Mouse (Mus musculus): ENCODE results near the gene Entr1. TPM values are rescaled to one million over a fixed set of nuclear protein-coding genes. Genes with fewer than 3 reads are reported as not detected.

Gene Entr1
- polyA plus RNA-seq, 1 experiment, result 30.9 TPM

DNA sequence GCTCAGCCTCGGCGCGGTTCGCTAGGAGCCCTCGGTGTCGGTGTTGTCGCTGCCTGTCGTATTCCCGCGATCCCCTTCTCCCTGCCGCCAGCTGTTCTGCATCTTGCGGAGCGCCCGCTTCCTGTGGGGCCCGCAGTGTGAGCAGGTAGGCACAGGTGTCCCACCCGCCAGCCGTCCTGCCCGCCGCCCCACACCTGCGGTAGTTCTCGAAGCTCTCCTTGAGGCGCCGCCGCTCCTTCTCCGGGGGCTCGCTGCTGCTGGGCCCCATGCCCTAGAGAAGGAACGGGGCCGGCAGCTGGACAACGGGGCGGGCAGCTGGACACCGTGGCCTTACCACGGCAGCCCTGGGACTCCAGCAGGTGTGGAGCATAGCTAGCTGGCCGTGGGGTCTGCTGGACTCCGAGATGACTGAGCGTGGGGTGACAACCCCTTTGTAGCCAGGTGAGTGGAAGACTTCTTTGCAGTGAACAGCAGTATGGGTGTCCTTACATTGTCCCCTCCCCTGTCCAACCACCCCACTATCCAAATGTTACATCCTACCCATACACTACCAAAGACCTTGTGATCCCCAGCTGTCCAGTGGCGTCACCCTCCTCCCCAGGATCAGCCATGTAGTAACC, 36.7 kb downstream of the Entr1 start:
- H3K27me3 ChIP-seq (replicated peaks), result peaks cover 13% of the 10 kb centered on the region
- H3K4me1 ChIP-seq, result peaks cover 83% of the 10 kb centered on the region
- TF ChIP-seq FLI1 (IDR thresholded peaks at IDR 0.05; ENCODE audit: low read length), result no peak
- no peak for TF ChIP-seq GATA1 (IDR thresholded peaks at IDR 0.05; ENCODE audit: borderline replicate concordance, low read length)
- no peaks in the 10 kb centered on the region for H3K9me3 ChIP-seq
- H3K4me3 ChIP-seq (replicated peaks), result peak overlapping the region; percentile 98
- peaks cover 70% of the 10 kb centered on the region for H3K36me3 ChIP-seq (replicated peaks; ENCODE audit: low read length)

DNA sequence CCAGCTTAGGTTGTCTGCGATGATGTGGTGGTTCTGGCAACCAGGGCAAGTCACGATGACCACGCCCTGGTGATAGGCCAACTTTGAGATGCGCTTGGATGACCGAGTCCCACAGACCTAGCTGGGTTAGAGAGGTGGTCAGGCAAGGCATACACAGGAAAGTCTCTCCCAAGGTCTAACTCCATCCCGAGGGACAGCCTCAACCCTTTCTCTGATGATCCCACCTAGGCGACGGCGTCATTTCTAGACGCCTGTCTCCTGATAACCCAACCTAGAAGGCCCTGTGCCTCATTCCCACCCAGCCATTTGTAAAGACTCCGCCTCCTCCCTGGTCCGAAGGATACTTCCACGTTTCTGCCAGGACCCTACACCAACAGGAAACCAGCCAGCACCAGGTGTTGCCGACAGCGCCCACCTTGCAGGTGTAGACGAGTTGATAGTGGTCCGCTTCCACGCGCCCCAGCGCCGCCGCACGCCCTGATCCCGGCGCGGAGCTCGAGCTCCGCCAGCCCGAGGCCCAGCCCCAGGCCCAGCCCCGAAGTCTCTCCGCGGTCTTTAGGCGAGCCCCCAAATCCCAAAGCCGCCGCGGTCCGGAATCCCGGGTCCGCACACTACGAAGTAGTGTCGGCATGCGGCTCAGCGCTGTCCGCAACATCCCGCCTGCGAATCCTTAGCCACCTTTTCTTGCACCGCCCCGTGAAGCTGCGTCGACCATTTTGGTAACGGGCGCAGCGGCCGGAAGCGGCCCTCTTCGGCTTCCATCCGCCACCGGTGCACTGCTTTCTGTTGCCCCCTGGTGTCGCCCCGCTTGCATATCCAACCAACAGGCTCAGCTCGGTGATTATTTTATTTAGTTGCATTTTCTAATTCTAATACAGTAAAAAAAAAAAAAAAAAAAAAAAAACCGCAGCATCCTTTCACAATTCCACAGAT, 37.5 kb downstream of the Entr1 start, which contains the start of gene Dnlz:
Gene Dnlz, minus strand, starts transcription at position 753 of the 933 bp plus-strand sequence.
- H3K27me3 ChIP-seq (replicated peaks), result peaks cover 13% of the 10 kb centered on the region
- H3K4me1 ChIP-seq, result peaks cover 83% of the 10 kb centered on the region
- TF ChIP-seq GATA1 (IDR thresholded peaks at IDR 0.05; ENCODE audit: borderline replicate concordance, low read length) (no peak), FLI1 (IDR thresholded peaks at IDR 0.05; ENCODE audit: low read length) (no peak)
- no peaks in the 10 kb centered on the region for H3K9me3 ChIP-seq
- H3K4me3 ChIP-seq (replicated peaks), result peak within 1 kb of the TSS; percentile 98
- peaks cover 70% of the 10 kb centered on the region for H3K36me3 ChIP-seq (replicated peaks; ENCODE audit: low read length)

DNA sequence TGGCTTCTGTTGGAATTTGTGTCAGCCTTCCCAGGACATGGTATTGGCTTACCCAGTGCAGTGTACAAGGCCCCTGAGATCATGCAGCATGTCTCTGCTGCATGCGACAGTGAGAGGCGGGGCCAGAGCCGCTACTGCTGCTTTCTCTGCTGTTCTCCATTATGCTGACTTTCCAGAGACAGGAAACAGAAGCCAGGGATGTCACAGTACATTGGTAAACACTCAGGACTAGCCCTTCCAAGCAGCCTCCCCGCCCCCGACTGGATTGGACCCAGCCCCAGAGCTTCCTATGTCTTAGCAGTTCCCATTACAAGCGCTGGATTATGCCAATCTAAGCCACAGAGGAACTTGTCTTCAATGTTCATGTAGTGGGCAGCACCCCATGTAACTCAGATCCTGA, 40.9 kb downstream of the Entr1 start:
- Histone ChIP-seq H3K9me3 (no peaks in the 10 kb centered on the region), H3K27me3 (replicated peaks) (peaks cover 6% of the 10 kb centered on the region), H3K36me3 (replicated peaks; ENCODE audit: low read length) (peaks cover 75% of the 10 kb centered on the region), H3K4me1 (peaks cover 91% of the 10 kb centered on the region), H3K4me3 (replicated peaks) (peak overlapping the region; percentile 64)
- no peak for TF ChIP-seq GATA1 (IDR thresholded peaks at IDR 0.05; ENCODE audit: borderline replicate concordance, low read length)
- TF ChIP-seq FLI1 (IDR thresholded peaks at IDR 0.05; ENCODE audit: low read length), result no peak

DNA sequence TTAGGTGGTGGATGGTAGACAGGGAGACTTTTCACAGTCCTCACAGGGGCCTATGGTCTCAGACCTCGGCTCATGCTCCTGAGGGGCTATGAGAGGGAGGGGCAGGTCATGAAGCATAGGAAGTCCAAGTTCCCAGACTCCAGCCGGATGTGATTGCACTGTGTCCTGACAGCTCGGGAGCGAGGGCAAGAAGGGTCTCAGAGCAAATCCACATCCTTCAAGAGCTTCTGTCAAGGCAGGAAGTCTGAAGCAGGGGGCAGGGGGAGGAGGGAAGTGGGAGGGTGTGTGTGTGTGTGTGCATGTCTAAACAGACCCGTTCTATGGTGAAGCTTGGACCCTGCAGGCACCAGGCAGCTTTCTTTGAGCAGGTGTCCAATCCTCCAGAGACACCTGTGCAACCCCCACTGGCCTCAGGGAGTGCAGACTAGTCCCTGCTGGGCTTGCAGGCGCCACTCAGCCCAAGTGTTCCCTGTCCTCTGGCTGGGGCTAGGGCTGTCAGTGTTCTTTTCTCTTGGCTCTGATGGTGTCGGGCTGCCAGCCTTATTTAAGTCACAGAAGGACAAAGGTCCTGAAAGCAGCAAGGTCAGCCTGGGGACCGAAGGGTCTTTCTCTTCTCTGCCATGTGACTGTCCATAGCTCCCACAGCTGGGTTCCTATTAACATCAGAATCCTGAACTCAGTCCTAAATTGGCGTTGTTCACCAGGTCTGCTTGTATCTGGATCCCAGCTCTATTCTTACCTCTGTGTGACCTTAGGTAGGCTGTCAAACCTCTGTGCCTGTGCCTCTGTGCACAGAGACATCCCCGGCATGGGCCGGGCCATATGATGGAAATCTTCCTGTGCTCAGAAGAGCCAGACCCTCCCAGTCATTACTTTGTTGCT, 46.3 kb downstream of the Entr1 start:
- Histone ChIP-seq H3K27me3 (replicated peaks) (no peaks in the 10 kb centered on the region), H3K4me1 (peaks cover 93% of the 10 kb centered on the region), H3K9me3 (no peaks in the 10 kb centered on the region), H3K36me3 (replicated peaks; ENCODE audit: low read length) (peaks cover 89% of the 10 kb centered on the region), H3K4me3 (replicated peaks) (peak overlapping the region; percentile 90)
- TF ChIP-seq GATA1 (IDR thresholded peaks at IDR 0.05; ENCODE audit: borderline replicate concordance, low read length) (no peak), FLI1 (IDR thresholded peaks at IDR 0.05; ENCODE audit: low read length) (no peak)

DNA sequence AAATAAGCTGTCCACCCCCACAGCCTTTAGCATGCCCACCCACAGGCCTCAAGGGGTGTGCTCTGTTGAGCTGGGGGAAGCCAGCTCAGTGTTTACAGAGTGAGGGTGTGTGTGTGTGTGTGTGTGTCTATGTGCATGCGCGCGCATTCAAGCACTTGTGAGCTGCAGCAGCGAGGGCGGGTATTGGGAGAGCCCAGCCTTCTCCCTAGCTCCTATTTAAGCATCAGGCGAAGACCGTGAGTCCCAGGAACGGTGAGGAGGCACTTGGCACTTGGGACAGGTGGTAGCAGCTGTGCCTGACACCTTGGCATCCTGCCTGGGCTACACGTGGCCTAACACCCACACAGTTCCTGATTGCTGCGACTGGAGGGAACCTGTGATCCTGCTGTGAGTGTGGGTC, 47.1 kb downstream of the Entr1 start:
- no peaks in the 10 kb centered on the region for H3K9me3 ChIP-seq
- H3K4me1 ChIP-seq, result peaks cover 85% of the 10 kb centered on the region
- H3K36me3 ChIP-seq (replicated peaks; ENCODE audit: low read length), result peaks cover 81% of the 10 kb centered on the region
- TF ChIP-seq FLI1 (IDR thresholded peaks at IDR 0.05; ENCODE audit: low read length) (no peak), GATA1 (IDR thresholded peaks at IDR 0.05; ENCODE audit: borderline replicate concordance, low read length) (no peak)
- H3K27me3 ChIP-seq (replicated peaks), result no peaks in the 10 kb centered on the region
- H3K4me3 ChIP-seq (replicated peaks), result peak overlapping the region; percentile 90

DNA sequence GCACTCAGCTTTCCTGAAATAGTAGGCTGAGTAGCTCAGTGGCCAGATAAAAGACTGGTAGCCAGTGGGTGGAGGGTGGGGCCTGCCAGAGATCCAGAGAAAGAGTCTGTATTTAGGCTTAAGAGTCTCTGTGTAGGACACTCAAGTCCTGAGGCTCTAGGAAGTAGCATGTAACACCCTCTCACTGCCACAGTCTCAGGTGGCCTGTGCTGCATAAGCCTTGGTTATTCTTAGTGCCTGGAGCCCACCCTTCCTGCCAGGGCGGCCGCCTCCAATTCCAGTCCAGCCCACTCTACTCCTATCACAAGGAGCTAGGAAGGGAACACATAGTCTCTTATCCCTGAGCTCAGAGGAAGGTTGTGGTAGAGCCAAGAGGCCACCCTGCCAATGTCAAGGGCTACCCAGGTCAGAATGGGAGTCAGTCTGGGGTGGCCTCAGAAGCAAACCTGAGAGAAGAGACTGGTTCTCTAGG, 47.6 kb downstream of the Entr1 start:
- TF ChIP-seq FLI1 (IDR thresholded peaks at IDR 0.05; ENCODE audit: low read length), result no peak
- TF ChIP-seq GATA1 (IDR thresholded peaks at IDR 0.05; ENCODE audit: borderline replicate concordance, low read length), result no peak
- peaks cover 76% of the 10 kb centered on the region for H3K36me3 ChIP-seq (replicated peaks; ENCODE audit: low read length)
- H3K4me3 ChIP-seq (replicated peaks), result peak overlapping the region; percentile 90
- H3K4me1 ChIP-seq, result peaks cover 80% of the 10 kb centered on the region
- no peaks in the 10 kb centered on the region for H3K9me3 ChIP-seq
- H3K27me3 ChIP-seq (replicated peaks), result no peaks in the 10 kb centered on the region

DNA sequence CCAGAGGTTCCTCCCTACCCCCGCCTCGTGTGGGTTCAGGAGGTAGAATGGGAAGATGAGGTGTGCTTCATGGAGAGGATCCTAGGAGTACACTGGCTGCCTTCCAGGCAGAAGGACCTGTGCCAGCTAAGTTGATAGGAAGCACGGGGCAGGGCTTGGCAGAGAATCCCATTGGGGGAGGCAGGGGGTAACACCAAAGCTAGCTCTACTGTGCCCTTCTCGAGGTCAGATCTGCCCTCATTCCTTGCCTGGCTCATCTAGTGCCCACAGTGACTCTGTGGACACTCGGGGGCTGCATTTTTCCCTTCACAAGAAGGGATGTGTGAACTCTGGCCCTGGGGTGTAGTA, 49.9 kb downstream of the Entr1 start:
- peaks cover 60% of the 10 kb centered on the region for H3K4me1 ChIP-seq
- H3K4me3 ChIP-seq (replicated peaks), result peak overlapping the region; percentile 4
- peaks cover 52% of the 10 kb centered on the region for H3K36me3 ChIP-seq (replicated peaks; ENCODE audit: low read length)
- no peaks in the 10 kb centered on the region for H3K9me3 ChIP-seq
- no peaks in the 10 kb centered on the region for H3K27me3 ChIP-seq (replicated peaks)
- TF ChIP-seq GATA1 (IDR thresholded peaks at IDR 0.05; ENCODE audit: borderline replicate concordance, low read length) (no peak), FLI1 (IDR thresholded peaks at IDR 0.05; ENCODE audit: low read length) (no peak)

DNA sequence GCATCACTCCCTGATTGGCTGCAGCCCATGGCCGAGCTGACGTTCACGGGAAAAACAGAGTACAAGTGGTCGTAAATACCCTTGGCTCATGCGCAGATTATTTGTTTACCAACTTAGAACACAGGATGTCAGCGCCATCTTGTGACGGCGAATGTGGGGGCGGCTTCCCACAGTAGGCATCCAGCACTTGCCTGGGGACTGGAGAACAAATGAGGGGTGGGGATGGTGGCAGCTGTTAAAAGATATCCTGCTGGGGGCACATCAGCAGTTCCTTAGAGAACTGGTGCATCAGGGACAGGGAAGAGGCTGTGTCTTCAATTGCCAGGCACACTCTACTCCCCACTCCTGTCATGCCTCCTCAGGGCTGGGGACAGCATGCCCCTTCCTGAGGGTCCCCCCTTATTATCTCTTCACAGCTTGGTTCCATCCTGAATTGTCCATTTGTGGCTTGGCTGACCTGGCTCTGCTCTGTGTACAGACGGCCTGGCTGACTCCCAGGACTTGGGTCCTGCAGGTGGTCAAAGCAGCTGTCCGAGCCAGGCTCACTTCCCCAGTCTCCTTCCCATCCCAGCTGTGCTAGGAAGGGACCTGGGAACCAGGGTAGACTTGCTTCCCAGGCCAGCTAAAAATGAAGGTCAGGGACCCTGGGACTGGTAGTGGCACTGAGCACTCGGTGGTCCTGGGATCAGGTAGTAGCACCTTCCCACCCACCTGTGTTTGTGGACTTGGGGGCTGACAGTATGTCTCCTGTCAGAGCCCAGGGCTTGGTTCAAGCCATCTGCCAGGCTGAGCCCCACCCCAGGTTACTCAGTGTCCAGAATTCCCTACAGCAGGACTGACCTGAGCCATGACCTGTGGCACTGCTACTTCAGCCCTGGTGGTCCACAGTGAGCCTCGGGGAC, 50.6 kb downstream of the Entr1 start:
- H3K4me3 ChIP-seq (replicated peaks), result peak overlapping the region; percentile 35
- H3K9me3 ChIP-seq, result no peaks in the 10 kb centered on the region
- H3K27me3 ChIP-seq (replicated peaks), result no peaks in the 10 kb centered on the region
- H3K36me3 ChIP-seq (replicated peaks; ENCODE audit: low read length), result peaks cover 46% of the 10 kb centered on the region
- no peak for TF ChIP-seq FLI1 (IDR thresholded peaks at IDR 0.05; ENCODE audit: low read length)
- TF ChIP-seq GATA1 (IDR thresholded peaks at IDR 0.05; ENCODE audit: borderline replicate concordance, low read length), result no peak
- H3K4me1 ChIP-seq, result peaks cover 54% of the 10 kb centered on the region

Other genes starting within 250 kb of the Entr1 start
- gene Lhx3, start 181.0 kb downstream of the Entr1 start, polyA plus RNA-seq (2012; ENCODE audit: insufficient read depth, low replicate concordance), result not detected in 2 replicates
- 3.5 and 9.1 TPM in 2 replicates for gene Qsox2, start 151.8 kb downstream of the Entr1 start, polyA plus RNA-seq (2012; ENCODE audit: insufficient read depth, low replicate concordance)
- gene Ccdc187, start 94.8 kb downstream of the Entr1 start, polyA plus RNA-seq (2012; ENCODE audit: insufficient read depth, low replicate concordance), result not detected in 2 replicates
- gene Gpsm1, start 73.8 kb downstream of the Entr1 start, polyA plus RNA-seq (2012; ENCODE audit: insufficient read depth, low replicate concordance), result 39.8 and 114 TPM in 2 replicates
- 34.4 and 35.3 TPM in 2 replicates for gene Dnlz, start 37.2 kb downstream of the Entr1 start, polyA plus RNA-seq (2012; ENCODE audit: insufficient read depth, low replicate concordance)
- gene Card9, start 28.4 kb downstream of the Entr1 start, polyA plus RNA-seq (2012; ENCODE audit: insufficient read depth, low replicate concordance), result 29.8 and 81.2 TPM in 2 replicates
- gene Snapc4, start 8.7 kb downstream of the Entr1 start, polyA plus RNA-seq (2012; ENCODE audit: insufficient read depth, low replicate concordance), result 15.8 and 18.0 TPM in 2 replicates
- gene Pmpca, start within 50 bp of the Entr1 start, polyA plus RNA-seq (2012; ENCODE audit: insufficient read depth, low replicate concordance), result 110 and 172 TPM in 2 replicates
- gene Inpp5e, start 19.9 kb upstream of the Entr1 start, polyA plus RNA-seq (2012; ENCODE audit: insufficient read depth, low replicate concordance), result 6.3 and 18.1 TPM in 2 replicates
- 7.6 and 26.1 TPM in 2 replicates for gene Sec16a, start 55.9 kb upstream of the Entr1 start, polyA plus RNA-seq (2012; ENCODE audit: insufficient read depth, low replicate concordance)
- gene Notch1, start 127.3 kb upstream of the Entr1 start, polyA plus RNA-seq (2012; ENCODE audit: insufficient read depth, low replicate concordance), result 1.2 and 4.2 TPM in 2 replicates
- 19.7 and 90.5 TPM in 2 replicates for gene Egfl7, start 190.7 kb upstream of the Entr1 start, polyA plus RNA-seq (2012; ENCODE audit: insufficient read depth, low replicate concordance)
- gene Gm20532, start 197.3 kb upstream of the Entr1 start, polyA plus RNA-seq (2012; ENCODE audit: insufficient read depth, low replicate concordance), result not detected in 2 replicates
- 34.1 and 41.8 TPM in 2 replicates for gene Agpat2, start 215.1 kb upstream of the Entr1 start, polyA plus RNA-seq (2012; ENCODE audit: insufficient read depth, low replicate concordance)
- 1.2 TPM in 1 of 2 replicates, not detected in the other for gene Fam69b, start 239.1 kb upstream of the Entr1 start, polyA plus RNA-seq (2012; ENCODE audit: insufficient read depth, low replicate concordance)